Mouse (Mus musculus): ENCODE results near the gene Vezf1. TPM values are rescaled to one million over a fixed set of nuclear protein-coding genes. Genes with fewer than 3 reads are reported as not detected.
A peak's percentile ranks its signal among the peaks of the same experiment; 100 is the strongest.

Gene Vezf1
- total RNA-seq, 2 experiments from 2014 or later, result 22.0 to 22.7 TPM

- no peak overlapping the region for H3K4me3 ChIP-seq
- no peak for TF ChIP-seq CTCF (conservative IDR thresholded peaks at IDR 0.05)
- H3K27ac ChIP-seq, result no peak overlapping the region
- DNase-seq (ENCODE audit: low spot score in 2 of 2), result no peak
Observed at GRCm38 (mm10) chr11:88045878-88046277, 22.2 kb upstream of the Vezf1 start.

- no peak for DNase-seq (ENCODE audit: low spot score in 2 of 2)
- TF ChIP-seq CTCF (conservative IDR thresholded peaks at IDR 0.05), result 0 out of 2 replicates have a peak, but pooled peaks have one; percentile 2
- Histone ChIP-seq H3K4me3 (peak overlapping the region; percentile 88), H3K27ac (peak overlapping the region; percentile 100)
Observed at GRCm38 (mm10) chr11:88046323-88046937, 21.6 kb upstream of the Vezf1 start.

DNA sequence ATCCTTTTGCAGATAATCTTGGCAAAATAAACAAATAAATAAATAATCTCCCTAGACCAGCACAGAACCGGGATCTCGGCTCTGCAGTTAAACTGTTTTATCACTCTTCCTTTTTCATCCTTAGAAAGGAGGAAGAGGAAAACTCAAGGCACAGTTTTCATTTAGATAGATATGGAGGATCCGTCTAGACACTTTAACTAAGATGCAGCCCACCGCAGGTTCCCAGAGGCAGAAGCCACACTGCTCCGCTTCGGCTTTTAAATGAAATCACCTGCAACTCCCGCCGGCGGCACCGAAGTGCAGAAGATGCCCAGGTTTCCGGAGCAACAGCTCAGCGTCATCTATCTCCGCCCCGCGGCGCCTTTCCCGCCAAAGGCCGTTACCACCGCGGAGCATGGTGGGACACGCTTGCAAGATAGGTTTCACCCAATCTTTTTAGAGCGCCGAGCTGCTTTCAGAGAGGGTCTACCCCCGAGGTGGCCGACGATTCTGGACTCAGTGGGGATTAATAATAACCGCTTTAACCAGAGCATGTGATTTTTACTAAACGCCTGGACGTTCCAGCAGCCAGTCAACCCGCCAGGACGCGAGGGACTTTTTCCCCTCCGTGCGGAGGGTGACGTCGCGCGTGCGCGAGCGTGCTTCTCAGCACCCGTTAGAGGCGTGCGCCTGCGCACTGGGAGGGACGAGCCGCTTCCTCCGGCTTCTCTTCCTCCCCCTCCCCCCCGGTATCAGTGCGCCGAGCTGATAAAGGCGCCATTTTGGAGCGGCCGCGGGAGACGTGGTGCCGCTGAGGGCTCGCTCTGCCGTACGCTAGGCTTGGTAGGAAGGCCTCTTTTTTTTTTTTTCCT, 20.9 kb upstream of the Vezf1 start, which contains the start of gene Srsf1:
Srsf1 (plus strand) TSS at position 430 of the 851 bp plus-strand sequence.
- peak; percentile 97 for DNase-seq (ENCODE audit: low spot score in 2 of 2)
- 0 out of 2 replicates have a peak, but pooled peaks have one; percentile 11 for TF ChIP-seq CTCF (conservative IDR thresholded peaks at IDR 0.05)

GRCm38 (mm10) chr11:88047871-88048531, 20.1 kb upstream of the Vezf1 start:
- TF ChIP-seq CTCF (conservative IDR thresholded peaks at IDR 0.05), result no peak
- Histone ChIP-seq H3K27ac (peak overlapping the region; percentile 100), H3K4me3 (peak overlapping the region; percentile 88)
- DNase-seq (ENCODE audit: low spot score in 2 of 2), result peak; percentile 70 to 71

More for the DNA sequence above, 20.9 kb upstream of the Vezf1 start, which contains the start of gene Srsf1:
- peak within 1 kb of the TSS; percentile 88 for H3K4me3 ChIP-seq
- H3K27ac ChIP-seq, result peak within 1 kb of the TSS; percentile 100

DNA sequence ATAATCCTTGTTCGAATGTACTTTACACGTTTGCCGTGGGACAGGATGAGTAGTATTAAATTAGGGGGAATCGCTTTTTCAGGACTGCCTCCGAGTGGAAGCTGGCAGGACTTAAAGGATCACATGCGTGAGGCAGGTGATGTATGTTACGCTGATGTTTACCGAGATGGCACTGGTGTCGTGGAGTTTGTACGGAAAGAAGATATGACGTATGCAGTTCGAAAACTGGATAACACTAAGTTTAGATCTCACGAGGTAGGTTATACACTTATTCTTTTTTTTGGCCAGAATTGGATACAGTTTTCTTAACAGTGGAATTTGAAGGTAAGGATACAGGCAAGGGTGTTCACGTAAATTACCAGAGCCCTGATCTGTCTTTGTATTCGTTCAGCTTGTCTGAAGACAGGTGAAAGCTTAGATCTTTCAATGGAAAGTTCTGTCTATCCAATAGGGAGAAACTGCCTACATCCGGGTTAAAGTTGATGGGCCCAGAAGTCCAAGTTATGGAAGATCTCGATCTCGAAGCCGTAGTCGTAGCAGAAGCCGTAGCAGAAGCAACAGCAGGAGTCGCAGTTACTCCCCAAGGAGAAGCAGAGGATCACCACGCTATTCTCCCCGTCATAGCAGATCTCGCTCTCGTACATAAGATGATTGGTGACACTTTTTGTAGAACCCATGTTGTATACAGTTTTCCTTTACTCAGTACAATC, 19.0 kb upstream of the Vezf1 start:
- Histone ChIP-seq H3K27ac (peak overlapping the region; percentile 100), H3K4me3 (peak overlapping the region; percentile 88)
- DNase-seq (ENCODE audit: low spot score in 2 of 2), result no peak
- 0 out of 2 replicates have a peak, but pooled peaks have one; percentile 3 for TF ChIP-seq CTCF (conservative IDR thresholded peaks at IDR 0.05)

- H3K4me3 ChIP-seq, result peak overlapping the region; percentile 88
- peak overlapping the region; percentile 16; the same call in 1 of the 2 replicates for H3K27ac ChIP-seq
- no peak for TF ChIP-seq CTCF (conservative IDR thresholded peaks at IDR 0.05)
- no peak for DNase-seq (ENCODE audit: low spot score in 2 of 2)
Observed at GRCm38 (mm10) chr11:88049732-88050131, 18.3 kb upstream of the Vezf1 start.

DNA sequence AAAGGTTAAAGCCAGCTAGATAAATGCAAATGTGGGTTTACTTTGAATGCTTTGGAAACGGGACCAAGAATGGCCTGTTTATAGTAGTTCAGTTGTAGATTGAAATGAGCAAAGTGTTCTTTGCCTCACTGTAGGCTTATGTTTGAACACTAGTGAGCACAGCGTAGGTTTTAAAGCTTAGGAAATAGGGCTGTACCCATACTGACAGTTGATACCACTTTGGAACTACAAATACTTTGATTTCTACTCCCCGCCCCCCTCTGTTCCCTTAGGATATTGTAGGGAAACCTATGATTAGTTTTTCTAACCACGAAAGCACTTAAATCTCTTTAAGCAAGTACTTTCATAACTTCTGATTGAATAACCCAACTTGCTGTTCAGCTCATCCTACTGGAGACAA, 15.4 kb upstream of the Vezf1 start:
- Histone ChIP-seq H3K4me3 (no peak overlapping the region), H3K27ac (no peak overlapping the region)
- TF ChIP-seq CTCF (conservative IDR thresholded peaks at IDR 0.05), result no peak
- DNase-seq (ENCODE audit: low spot score in 2 of 2), result no peak

DNA sequence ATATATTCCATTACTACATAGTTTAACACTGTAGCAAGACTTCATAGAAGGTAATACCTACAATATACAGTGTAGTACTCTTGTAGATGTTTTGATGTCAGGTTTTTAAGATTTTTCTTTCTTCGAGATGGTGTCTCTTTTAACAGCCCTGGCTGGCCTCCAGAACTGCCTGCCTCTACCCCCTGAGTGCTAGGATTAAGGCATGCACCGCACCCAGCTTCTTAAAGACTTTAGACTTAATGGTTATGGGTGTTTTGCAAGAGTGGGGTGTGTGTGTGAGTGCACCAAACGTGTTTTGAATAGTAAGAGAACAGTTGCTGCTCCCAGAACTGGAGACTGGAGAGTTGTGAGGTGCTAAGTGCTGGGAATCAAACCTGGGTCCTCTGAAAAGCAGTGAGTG, 14.3 kb upstream of the Vezf1 start:
- no peak for TF ChIP-seq CTCF (conservative IDR thresholded peaks at IDR 0.05)
- Histone ChIP-seq H3K27ac (no peak overlapping the region), H3K4me3 (no peak overlapping the region)
- no peak for DNase-seq (ENCODE audit: low spot score in 2 of 2)

DNA sequence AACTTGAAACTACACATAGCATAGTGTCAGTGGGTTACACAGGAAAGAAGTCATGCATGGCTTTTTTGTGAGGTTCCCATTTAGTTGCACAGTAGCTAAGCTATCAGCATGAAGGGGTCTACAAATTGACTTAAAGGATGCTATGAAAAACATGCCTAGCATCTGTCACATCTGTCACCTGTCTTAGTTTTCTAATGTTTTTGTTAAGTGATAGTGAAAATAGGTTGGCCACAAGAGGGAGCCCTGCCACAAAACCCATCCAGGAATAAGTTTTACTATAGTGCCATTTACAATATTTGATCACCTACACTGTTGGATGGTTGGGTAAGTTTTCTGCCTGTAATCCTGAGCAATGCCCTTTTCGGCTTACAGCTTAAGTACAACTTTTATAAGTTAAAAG, 13.5 kb upstream of the Vezf1 start:
- DNase-seq (ENCODE audit: low spot score in 2 of 2), result no peak
- Histone ChIP-seq H3K27ac (no peak overlapping the region), H3K4me3 (no peak overlapping the region)
- peak; percentile 88 for TF ChIP-seq CTCF (conservative IDR thresholded peaks at IDR 0.05)

- Histone ChIP-seq H3K4me3 (no peak overlapping the region), H3K27ac (no peak overlapping the region)
- no peak for TF ChIP-seq CTCF (conservative IDR thresholded peaks at IDR 0.05)
- no peak for DNase-seq (ENCODE audit: low spot score in 2 of 2)
Observed at GRCm38 (mm10) chr11:88055777-88056176, 12.3 kb upstream of the Vezf1 start.

DNA sequence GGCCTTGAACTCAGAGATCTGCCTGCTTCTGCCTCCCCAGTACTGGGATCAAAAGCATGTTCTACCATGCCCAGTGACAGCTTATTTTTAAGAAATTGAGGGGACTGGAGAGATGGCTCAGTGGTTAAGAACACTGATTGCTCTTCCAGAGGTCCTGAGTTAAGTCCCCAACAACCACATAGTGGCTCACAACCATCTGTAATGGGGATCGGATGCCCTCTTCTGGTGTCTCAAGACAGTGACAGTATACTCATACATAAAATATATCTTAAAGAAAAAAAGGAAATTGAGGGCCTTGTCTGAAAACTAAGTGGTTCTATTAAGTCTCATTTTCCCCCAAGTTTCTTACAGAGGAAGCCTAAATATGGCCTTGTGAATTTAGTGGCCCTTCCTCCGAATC, 10.3 kb upstream of the Vezf1 start:
- H3K27ac ChIP-seq, result no peak overlapping the region
- peak; percentile 46 for TF ChIP-seq CTCF (conservative IDR thresholded peaks at IDR 0.05)
- DNase-seq (ENCODE audit: low spot score in 2 of 2), result no peak

DNA sequence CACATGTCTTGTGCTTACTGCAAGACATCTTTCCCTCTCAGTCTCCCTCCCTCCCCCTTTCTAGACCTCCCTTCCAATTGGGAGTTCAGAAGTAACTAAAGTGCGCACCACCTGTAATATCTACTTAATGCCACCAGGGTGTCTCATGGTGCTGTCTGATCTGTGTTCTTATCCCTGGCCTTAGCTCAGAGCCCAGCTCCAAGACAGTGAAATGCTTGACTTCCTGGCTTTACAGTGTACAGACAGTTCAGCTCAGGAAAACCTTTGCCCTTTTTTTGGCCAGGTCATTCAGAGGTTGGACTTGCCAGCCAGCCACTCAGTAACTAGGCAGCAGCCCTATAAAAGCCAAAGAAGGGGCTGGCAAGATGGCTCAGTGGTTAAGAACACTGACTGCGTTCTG, 8.9 kb upstream of the Vezf1 start:
- Histone ChIP-seq H3K27ac (no peak overlapping the region), H3K4me3 (no peak overlapping the region)
- peak; percentile 87 for TF ChIP-seq CTCF (conservative IDR thresholded peaks at IDR 0.05)
- peak in 1 of 2 experiments; percentile 22 for DNase-seq (ENCODE audit: low spot score in 2 of 2)

More for the DNA sequence above, 10.3 kb upstream of the Vezf1 start:
- H3K4me3 ChIP-seq, result no peak overlapping the region
